Mouse (Mus musculus) G1E (cell line): ENCODE results near the gene Mb21d2.

Experiments used
- CTCF ChIP-seq: IDR thresholded peaks from 2 replicates; pipeline ENCODE4 v1.5.1; 2012; ENCODE audit warnings: low read depth, low read length, inconsistent platforms, mixed read lengths
- GATA1 ChIP-seq: IDR thresholded peaks from 2 replicates; pipeline ENCODE4 v1.6.1; 2012; ENCODE audit warnings: borderline replicate concordance, low read length, inconsistent platforms, mixed read lengths
- POLR2AphosphoS5 ChIP-seq: IDR thresholded peaks from 2 replicates; pipeline ENCODE4 v1.6.1; 2012; ENCODE audit warnings: low read depth, low read length, inconsistent platforms; ENCODE audit not compliant: insufficient replicate concordance
- TAL1 ChIP-seq: conservative IDR thresholded peaks from 2 replicates; pipeline ENCODE4 v1.6.1; 2012; ENCODE audit warnings: low read depth, low read length, inconsistent platforms, mixed read lengths

GRCm38 (mm10) chr16:28883649-28884048 is 45.8 kb downstream of the Mb21d2 start:
- no peak for TF ChIP-seq CTCF
- no peak for TF ChIP-seq POLR2AphosphoS5
- TF ChIP-seq GATA1: no peak
- TF ChIP-seq TAL1: no peak
